Mouse (Mus musculus) forebrain, embryonic 12.5 days (tissue): ENCODE results near the gene Rps27rt. TPM values are rescaled to one million over a fixed set of nuclear protein-coding genes. Genes with fewer than 3 reads are reported as not detected.

Source experiments
- ATAC-seq: fragments of 200-750 bp; cut with Nextera tagmentation; 2 replicates; pipeline ENCODE4 v1.8.0; 2017; ENCODE audit warnings: moderate TSS enrichment; ENCODE audit not compliant: low FRiP score
- H3K27ac ChIP-seq: fragments of 300-500 bp; sonication (generic); 2 replicates; pipeline ENCODE4 v1.5.1; 2016; ENCODE audit warnings: mild to moderate bottlenecking
- H3K27me3 ChIP-seq: fragments of 300-500 bp; sonication (generic); 2 replicates; pipeline ENCODE4 v1.6.1; 2016; ENCODE audit warnings: mild to moderate bottlenecking
- H3K36me3 ChIP-seq: fragments of 300-500 bp; sonication (generic); replicated peaks from 2 replicates; pipeline ENCODE4 v1.6.1; 2016; ENCODE audit warnings: mild to moderate bottlenecking
- H3K4me1 ChIP-seq: fragments of 300-500 bp; sonication (generic); 2 replicates; pipeline ENCODE4 v1.6.1; 2016
- H3K4me2 ChIP-seq: fragments of 300-500 bp; sonication (generic); 2 replicates; pipeline ENCODE4 v1.6.1; 2016; ENCODE audit warnings: mild to moderate bottlenecking, moderate library complexity
- H3K4me3 ChIP-seq: fragments of 300-500 bp; sonication (generic); replicated peaks from 2 replicates; pipeline ENCODE4 v1.5.1; 2016; ENCODE audit warnings: mild to moderate bottlenecking
- H3K9ac ChIP-seq: fragments of 300-500 bp; sonication (generic); 2 replicates; pipeline ENCODE4 v1.6.1; 2016; ENCODE audit warnings: mild to moderate bottlenecking
- H3K9me3 ChIP-seq: fragments of 300-500 bp; sonication (generic); 2 replicates; pipeline ENCODE4 v1.6.1; 2016
- WGBS: fragments of 180-500 bp; shearing (Covaris S2); methylation state at CpG from one replicate; pipeline ENCODE4 v1.1.7; 2016; 5-methylcytosine and 5-hydroxymethylcytosine counted together
- polyA plus RNA-seq: library from polyadenylated mRNA; unstranded; fragments of >200 nt; fragmentation: Nextera tagmentation; extraction: Ambion mirVana; gene quantifications from 2 replicates; pipeline ENCODE4 v1.2.1, GENCODE M21; 2016

Rps27rt gene
- polyA plus RNA-seq, 1 experiment from 2014 or later = 292 TPM

DNA sequence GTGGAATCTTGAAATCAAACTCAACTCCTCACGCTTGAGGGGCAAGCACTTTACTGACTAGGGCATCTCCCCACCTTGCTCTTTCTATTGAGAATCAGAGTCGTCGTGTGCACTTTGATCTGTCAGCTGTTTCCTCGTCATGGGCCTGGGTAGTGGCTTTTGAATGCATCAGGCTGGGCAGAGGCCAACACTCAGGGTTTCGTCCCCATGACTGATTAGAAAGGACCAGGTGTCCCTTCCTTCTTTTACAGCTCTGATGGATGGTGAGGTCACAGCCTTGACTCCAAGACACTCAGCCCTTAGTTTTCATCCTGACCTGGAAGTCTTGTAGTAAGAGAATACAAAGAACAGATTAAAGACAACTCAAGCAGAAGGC is 17.2 kb upstream of the Rps27rt start:
- no peak overlapping the region for H3K27ac ChIP-seq
- H3K9ac ChIP-seq = no peak overlapping the region
- no peaks in the 10 kb centered on the region for H3K4me1 ChIP-seq
- no peaks in the 10 kb centered on the region for H3K9me3 ChIP-seq
- H3K36me3 ChIP-seq = no peaks in the 10 kb centered on the region
- no peaks in the 10 kb centered on the region for H3K27me3 ChIP-seq
- 83% methylated on average over 5 of the region's 5 CpGs for WGBS
- no peak overlapping the region for H3K4me3 ChIP-seq
- H3K4me2 ChIP-seq = no peak overlapping the region
- ATAC-seq = no peak

DNA sequence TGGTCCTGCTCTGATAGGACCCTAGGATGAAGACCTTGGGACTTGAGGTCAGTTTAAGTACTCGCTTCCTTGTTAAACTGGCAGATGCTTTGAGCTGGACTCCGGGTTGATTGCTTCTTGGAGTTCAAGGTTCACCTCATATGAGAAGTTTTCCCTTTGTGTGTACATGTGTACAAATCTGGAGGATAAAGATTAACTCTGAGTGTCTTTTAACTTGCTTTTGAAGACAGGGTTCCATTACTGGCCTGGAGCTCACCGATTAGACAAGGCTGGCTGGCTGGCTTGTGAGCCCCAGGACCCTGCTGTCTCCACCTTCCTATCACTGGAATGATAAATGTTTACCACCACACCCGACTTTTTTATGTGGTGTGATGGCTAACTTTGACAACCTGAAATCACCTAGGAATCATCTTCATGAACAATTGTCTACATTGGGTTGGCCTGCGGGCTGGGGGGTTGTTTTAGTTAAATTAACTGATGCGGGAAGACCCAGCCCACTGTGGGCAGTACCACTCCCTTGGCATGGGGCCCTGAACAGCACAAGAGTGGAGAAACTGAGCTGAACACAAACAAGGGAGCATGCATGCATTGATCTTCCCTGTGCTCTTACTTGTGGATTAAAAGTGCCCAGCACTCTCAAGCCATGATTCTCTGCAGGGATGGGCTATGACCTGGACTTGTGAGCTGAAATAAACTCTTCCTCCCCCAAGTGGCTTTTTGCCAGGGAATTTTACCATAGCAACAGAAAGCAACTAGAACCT is 16.7 kb upstream of the Rps27rt start:
- 88% methylated on average over 6 of the region's 6 CpGs for WGBS
- Histone ChIP-seq H3K36me3 (no peaks in the 10 kb centered on the region), H3K27ac (no peak overlapping the region), H3K9ac (no peak overlapping the region), H3K27me3 (no peaks in the 10 kb centered on the region), H3K4me2 (no peak overlapping the region), H3K9me3 (no peaks in the 10 kb centered on the region), H3K4me1 (no peaks in the 10 kb centered on the region), H3K4me3 (no peak overlapping the region)
- no peak for ATAC-seq

DNA sequence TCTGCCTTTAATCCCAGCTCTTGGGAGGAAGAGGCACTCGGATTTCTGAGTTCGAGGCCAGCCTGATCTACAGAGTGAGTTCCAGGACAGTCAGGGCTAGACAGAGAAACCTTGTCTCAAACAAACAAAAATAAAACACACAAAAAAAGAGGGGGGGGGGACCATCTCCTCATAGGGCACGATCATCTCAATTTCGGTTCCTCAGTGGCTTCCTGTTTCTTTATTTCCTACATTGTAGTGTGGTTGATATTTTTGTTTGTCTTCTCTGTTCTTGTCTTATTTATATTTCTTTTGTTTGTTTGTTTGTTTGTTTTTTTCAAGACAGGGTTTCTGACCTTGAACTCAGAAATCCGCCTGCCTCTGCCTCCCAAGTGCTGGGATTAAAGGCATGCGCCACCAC is 13.9 kb upstream of the Rps27rt start:
- Histone ChIP-seq H3K4me1 (no peaks in the 10 kb centered on the region), H3K9me3 (0 out of 2 replicates have a peak, but pooled peaks cover 7% of the 10 kb centered on the region), H3K27me3 (no peaks in the 10 kb centered on the region), H3K4me2 (no peak overlapping the region), H3K9ac (no peak overlapping the region), H3K4me3 (no peak overlapping the region), H3K36me3 (no peaks in the 10 kb centered on the region), H3K27ac (no peak overlapping the region)
- WGBS = 97% methylated on average over 6 of the region's 6 CpGs
- no peak for ATAC-seq

DNA sequence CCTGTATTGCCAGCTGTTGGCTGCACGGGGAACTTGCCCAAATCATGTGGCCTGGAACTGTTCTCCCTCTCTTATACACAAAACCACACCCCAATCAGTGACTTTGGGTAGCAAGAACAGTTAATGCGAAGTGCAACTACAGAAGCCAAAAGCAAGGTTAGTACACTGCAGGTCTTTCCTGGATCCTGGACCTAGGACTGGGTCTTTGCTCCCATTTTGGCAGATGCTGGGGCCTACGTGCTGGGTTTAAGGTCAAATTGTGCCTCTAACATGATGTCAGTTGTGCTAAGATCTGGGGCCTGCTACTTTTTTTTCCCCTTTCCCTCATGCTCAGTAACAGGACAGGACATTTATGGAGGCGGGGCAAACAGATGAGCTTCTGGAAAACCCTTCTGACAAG is 13.2 kb upstream of the Rps27rt start:
- WGBS = 92% methylated on average over 4 of the region's 4 CpGs
- ATAC-seq = no peak
- H3K4me2 ChIP-seq = no peak overlapping the region
- no peak overlapping the region for H3K27ac ChIP-seq
- no peaks in the 10 kb centered on the region for H3K27me3 ChIP-seq
- H3K4me3 ChIP-seq = no peak overlapping the region
- H3K4me1 ChIP-seq = no peaks in the 10 kb centered on the region
- no peak overlapping the region for H3K9ac ChIP-seq
- H3K36me3 ChIP-seq = no peaks in the 10 kb centered on the region
- 0 out of 2 replicates have a peak, but pooled peaks cover 7% of the 10 kb centered on the region for H3K9me3 ChIP-seq

DNA sequence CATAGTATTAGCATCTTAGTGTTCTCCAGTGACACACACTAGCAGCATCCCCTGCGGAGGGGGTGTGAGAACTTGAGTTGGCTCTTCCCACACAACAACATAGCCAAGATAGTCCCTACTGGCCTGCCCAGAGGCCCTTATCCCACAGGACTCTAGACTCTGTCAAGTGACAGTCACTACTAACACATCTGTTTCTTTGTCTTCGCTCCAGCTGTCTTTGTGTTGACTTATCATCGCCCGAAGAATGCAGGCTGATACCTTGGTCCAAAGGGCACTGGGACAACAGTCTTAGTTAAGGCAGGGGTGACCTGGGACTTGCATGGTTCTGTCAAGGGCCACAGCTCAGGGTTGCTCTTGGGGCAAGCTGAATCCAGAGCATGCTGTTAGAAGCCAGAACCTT is 12.7 kb upstream of the Rps27rt start:
- Histone ChIP-seq H3K27me3 (no peaks in the 10 kb centered on the region), H3K4me1 (no peaks in the 10 kb centered on the region), H3K4me3 (no peak overlapping the region), H3K36me3 (no peaks in the 10 kb centered on the region), H3K9ac (no peak overlapping the region), H3K4me2 (no peak overlapping the region), H3K27ac (no peak overlapping the region), H3K9me3 (0 out of 2 replicates have a peak, but pooled peaks cover 7% of the 10 kb centered on the region)
- 91% methylated on average over 4 of the region's 4 CpGs for WGBS
- no peak for ATAC-seq

DNA sequence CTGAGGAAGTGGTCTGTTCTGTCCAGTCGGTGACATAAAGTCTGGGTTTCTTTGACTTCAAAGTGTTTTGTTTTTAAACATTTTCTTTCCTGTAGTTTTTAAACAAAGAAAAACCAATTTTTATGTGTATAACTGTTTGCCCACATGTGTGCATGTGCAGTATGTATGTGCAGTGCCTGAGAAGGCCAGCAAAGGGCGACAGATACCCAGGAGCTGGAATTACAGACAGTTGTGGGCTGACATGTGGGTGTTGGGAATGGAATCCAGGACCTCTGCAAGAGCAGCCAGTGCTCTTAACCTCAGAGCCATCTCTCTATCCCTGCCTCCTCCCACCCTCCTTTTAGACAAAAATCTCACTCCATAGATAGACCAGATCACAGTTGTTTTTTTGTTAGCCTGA is 10.0 kb upstream of the Rps27rt start:
- 0 out of 2 replicates have a peak, but pooled peaks cover 7% of the 10 kb centered on the region for H3K9me3 ChIP-seq
- H3K36me3 ChIP-seq = no peaks in the 10 kb centered on the region
- ATAC-seq = no peak
- H3K27ac ChIP-seq = no peak overlapping the region
- H3K4me3 ChIP-seq = no peak overlapping the region
- no peak overlapping the region for H3K4me2 ChIP-seq
- H3K4me1 ChIP-seq = 0 out of 2 replicates have a peak, but pooled peaks cover 4% of the 10 kb centered on the region
- no peak overlapping the region for H3K9ac ChIP-seq
- 0 out of 2 replicates have a peak, but pooled peaks cover 4% of the 10 kb centered on the region for H3K27me3 ChIP-seq
- WGBS = 84% methylated on average over 2 of the region's 2 CpGs

DNA sequence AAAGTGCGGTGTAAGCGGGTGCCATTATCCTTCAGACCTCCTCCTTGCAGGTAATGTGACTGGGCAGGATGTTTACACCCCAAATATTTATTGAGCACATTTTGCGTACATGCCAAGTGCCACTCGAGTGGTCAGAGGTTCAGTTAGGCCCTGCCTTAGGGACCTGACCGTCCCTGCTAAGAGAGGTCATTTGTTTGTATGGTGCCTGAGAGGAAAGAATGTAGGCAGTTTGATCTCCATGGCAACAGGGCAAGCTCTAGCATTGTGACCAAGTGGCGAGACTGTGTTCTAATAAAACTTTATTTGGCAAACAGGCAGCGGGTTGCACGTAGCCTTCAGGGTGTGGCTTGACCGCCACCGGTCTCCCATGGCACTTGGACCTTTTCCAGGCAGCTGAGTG is 7.9 kb upstream of the Rps27rt start:
- Histone ChIP-seq H3K27ac (no peak overlapping the region), H3K9me3 (0 out of 2 replicates have a peak, but pooled peaks cover 7% of the 10 kb centered on the region), H3K27me3 (0 out of 2 replicates have a peak, but pooled peaks cover 4% of the 10 kb centered on the region), H3K4me2 (no peak overlapping the region), H3K36me3 (no peaks in the 10 kb centered on the region), H3K4me3 (no peak overlapping the region), H3K4me1 (0 out of 2 replicates have a peak, but pooled peaks cover 4% of the 10 kb centered on the region), H3K9ac (no peak overlapping the region)
- 83% methylated on average over 10 of the region's 10 CpGs for WGBS
- ATAC-seq = no peak

DNA sequence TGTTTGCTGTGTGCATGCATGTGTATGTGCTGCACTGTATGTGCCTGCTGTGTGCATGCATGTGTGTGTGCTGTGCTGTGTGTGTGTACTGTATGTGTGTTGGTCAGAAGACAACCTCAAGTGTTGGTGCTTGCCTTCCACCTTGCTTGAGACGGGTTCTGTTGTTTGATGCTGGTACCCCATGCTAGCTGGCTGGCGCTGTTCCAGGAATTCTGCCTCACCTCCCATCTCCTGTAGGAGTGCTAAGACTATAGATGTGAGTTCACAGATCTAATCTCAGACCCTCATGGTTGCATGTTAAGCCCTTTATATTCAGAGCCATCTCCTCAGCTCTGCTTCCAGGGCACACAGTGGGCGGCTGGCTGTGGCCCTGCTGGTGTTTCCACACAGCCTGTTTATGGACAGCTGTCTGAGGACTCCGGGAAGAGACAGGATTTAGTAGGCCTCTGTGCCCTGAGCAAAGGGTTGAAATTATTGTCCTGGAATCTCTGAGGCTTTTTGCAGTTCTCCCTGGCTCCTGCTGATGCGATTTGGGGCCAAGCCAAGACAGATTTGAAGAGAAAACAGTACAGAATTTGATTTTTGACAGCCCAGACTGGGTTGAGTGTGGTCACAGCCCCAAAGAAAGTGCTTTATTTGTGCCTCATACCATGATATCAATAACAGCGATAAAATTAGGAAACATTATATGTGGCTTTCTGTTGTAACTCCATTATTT is 6.2 kb upstream of the Rps27rt start:
- Histone ChIP-seq H3K9me3 (0 out of 2 replicates have a peak, but pooled peaks cover 7% of the 10 kb centered on the region), H3K4me3 (no peak overlapping the region), H3K36me3 (no peaks in the 10 kb centered on the region), H3K4me2 (no peak overlapping the region), H3K27ac (no peak overlapping the region), H3K4me1 (0 out of 2 replicates have a peak, but pooled peaks cover 4% of the 10 kb centered on the region), H3K27me3 (0 out of 2 replicates have a peak, but pooled peaks cover 4% of the 10 kb centered on the region), H3K9ac (no peak overlapping the region)
- WGBS = 82% methylated on average over 6 of the region's 6 CpGs
- no peak for ATAC-seq

DNA sequence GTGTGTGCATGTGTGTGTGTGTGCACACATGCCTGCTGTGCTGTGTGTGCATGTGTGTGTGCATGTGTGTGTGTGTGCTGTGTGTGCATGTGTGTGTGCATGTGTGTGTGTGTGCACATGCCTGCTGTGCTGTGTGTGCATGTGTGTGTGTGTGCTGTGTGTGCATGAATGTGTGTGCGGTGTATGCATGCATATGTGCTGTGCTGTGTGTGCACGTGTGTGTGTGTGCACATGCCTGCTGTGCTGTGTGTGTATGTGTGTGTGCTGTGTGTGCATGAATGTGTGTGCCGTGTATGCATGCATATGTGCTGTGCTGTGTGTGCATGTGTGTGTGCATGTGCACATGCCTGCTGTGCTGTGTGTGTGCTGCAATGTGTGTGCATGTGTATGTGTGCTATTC is 5.5 kb upstream of the Rps27rt start:
- Histone ChIP-seq H3K27me3 (0 out of 2 replicates have a peak, but pooled peaks cover 4% of the 10 kb centered on the region), H3K27ac (no peak overlapping the region), H3K4me1 (0 out of 2 replicates have a peak, but pooled peaks cover 4% of the 10 kb centered on the region), H3K4me2 (no peak overlapping the region), H3K4me3 (no peak overlapping the region), H3K9me3 (0 out of 2 replicates have a peak, but pooled peaks cover 7% of the 10 kb centered on the region), H3K9ac (no peak overlapping the region), H3K36me3 (no peaks in the 10 kb centered on the region)
- no peak for ATAC-seq
- WGBS = 100% methylated on average over 3 of the region's 3 CpGs

DNA sequence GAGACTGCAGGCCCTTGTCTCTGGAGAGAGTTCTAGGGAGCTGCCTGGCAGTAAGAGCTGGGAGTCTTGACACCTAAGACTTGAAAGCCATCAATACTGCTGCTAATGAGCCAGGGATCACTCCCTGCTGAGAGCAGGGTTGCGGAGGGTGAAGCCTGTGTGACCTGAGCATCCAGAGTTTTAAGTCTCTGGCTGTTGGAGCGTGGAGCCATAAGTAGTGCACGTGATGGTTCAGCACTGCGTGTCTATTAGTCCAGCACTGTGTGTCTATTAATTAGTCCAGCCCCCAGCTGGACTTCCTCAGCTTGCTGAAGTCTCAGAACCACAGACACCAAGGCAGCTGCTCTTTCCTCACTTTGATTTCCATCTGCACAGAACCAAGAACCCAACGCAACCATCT is 3.8 kb upstream of the Rps27rt start:
- Histone ChIP-seq H3K4me1 (0 out of 2 replicates have a peak, but pooled peaks cover 4% of the 10 kb centered on the region), H3K9me3 (no peaks in the 10 kb centered on the region), H3K9ac (no peak overlapping the region), H3K27ac (no peak overlapping the region), H3K27me3 (0 out of 2 replicates have a peak, but pooled peaks cover 4% of the 10 kb centered on the region), H3K36me3 (no peaks in the 10 kb centered on the region), H3K4me2 (no peak overlapping the region), H3K4me3 (no peak overlapping the region)
- WGBS = 86% methylated on average over 5 of the region's 5 CpGs
- ATAC-seq = no peak

DNA sequence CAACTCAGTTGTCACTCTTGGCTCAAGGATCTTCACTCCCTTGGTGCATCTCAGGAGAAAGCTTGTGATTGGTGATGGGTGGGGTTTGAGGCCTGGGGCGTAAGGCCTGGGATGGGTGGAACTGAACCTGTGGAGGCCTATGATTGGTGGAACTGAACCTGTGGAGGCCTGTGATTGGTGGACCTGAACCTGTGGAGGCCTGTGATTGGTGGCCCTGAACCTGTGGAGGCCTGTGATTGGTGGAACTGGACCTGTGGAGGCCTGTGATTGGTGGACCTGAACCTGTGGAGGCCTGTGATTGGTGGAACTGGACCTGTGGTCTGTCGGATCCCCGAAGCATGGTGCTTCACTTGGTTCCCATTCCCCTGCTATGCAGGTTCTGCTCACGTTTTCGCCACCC is 3.2 kb upstream of the Rps27rt start:
- H3K27me3 ChIP-seq = peaks cover 7% of the 10 kb centered on the region; the same call in 1 of the 2 replicates
- no peak for ATAC-seq
- no peak overlapping the region for H3K4me2 ChIP-seq
- no peaks in the 10 kb centered on the region for H3K36me3 ChIP-seq
- WGBS = 89% methylated on average over 5 of the region's 5 CpGs
- H3K4me1 ChIP-seq = 0 out of 2 replicates have a peak, but pooled peaks cover 4% of the 10 kb centered on the region
- H3K27ac ChIP-seq = no peak overlapping the region
- H3K4me3 ChIP-seq = no peak overlapping the region
- H3K9me3 ChIP-seq = no peaks in the 10 kb centered on the region
- H3K9ac ChIP-seq = no peak overlapping the region

DNA sequence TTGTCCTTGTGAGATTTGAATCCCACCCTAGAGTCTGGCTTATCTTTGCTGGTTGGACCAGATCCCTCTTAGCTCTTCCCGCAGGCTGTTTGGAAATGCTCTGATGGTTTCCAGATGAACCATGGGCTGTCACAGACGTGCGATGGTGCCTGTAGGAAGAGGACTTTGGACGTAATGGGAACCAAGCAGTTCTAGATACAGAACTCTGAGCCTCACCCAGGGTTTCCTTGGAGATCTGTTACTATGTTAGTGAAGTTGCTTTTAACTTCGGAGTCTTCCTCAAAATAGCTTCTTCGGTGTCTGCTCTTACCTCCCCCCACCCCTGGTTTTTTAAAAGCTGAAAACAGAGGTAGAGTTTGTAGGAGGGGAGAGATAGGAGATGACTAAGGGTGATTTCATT is 2.6 kb downstream of the Rps27rt start:
- Histone ChIP-seq H3K4me1 (peaks cover 13% of the 10 kb centered on the region), H3K9ac (no peak overlapping the region), H3K4me2 (no peak overlapping the region), H3K27me3 (peaks cover 41% of the 10 kb centered on the region), H3K9me3 (no peaks in the 10 kb centered on the region), H3K4me3 (no peak overlapping the region), H3K36me3 (no peaks in the 10 kb centered on the region), H3K27ac (no peak overlapping the region)
- ATAC-seq = no peak
- WGBS = 81% methylated on average over 6 of the region's 6 CpGs
